Mouse (Mus musculus): ENCODE measurements around the gene Zfp36l2. TPM values are rescaled to one million over a fixed set of nuclear protein-coding genes. Genes with fewer than 3 reads are reported as not detected.

Gene Zfp36l2
- polyA plus RNA-seq, 1 experiment: 38.2 TPM

GRCm38 (mm10) chr17:84157743-84158460 is 29.8 kb downstream of the Zfp36l2 start:
- H3K9ac ChIP-seq (ENCODE audit: low read depth, poor library complexity, severe bottlenecking): no peak overlapping the region
- TF ChIP-seq CTCF (IDR thresholded peaks at IDR 0.05; ENCODE audit: low read depth, low read length) (no peak), EP300 (IDR thresholded peaks at IDR 0.05; ENCODE audit: insufficient read depth, low read depth, low read length) (no peak), POLR2A (IDR thresholded peaks at IDR 0.05; ENCODE audit: insufficient read depth, low read length) (no peak)
- no peaks in the 10 kb centered on the region for H3K36me3 ChIP-seq (ENCODE audit: control insufficient read depth, insufficient read depth, low read length, poor library complexity, severe bottlenecking)
- no peaks in the 10 kb centered on the region for H3K9me3 ChIP-seq (replicated peaks; ENCODE audit: control insufficient read depth, insufficient read depth, low read length, poor library complexity, severe bottlenecking)
- H3K4me1 ChIP-seq (ENCODE audit: control insufficient read depth, insufficient read depth, low read length): peaks cover 5% of the 10 kb centered on the region
- H3K27me3 ChIP-seq (ENCODE audit: control insufficient read depth, insufficient read depth, low read length, poor library complexity, severe bottlenecking): no peaks in the 10 kb centered on the region
- no peak overlapping the region for H3K4me3 ChIP-seq (ENCODE audit: low read depth, low read length)
- no peak overlapping the region for H3K27ac ChIP-seq (ENCODE audit: insufficient read depth, low read length)

DNA sequence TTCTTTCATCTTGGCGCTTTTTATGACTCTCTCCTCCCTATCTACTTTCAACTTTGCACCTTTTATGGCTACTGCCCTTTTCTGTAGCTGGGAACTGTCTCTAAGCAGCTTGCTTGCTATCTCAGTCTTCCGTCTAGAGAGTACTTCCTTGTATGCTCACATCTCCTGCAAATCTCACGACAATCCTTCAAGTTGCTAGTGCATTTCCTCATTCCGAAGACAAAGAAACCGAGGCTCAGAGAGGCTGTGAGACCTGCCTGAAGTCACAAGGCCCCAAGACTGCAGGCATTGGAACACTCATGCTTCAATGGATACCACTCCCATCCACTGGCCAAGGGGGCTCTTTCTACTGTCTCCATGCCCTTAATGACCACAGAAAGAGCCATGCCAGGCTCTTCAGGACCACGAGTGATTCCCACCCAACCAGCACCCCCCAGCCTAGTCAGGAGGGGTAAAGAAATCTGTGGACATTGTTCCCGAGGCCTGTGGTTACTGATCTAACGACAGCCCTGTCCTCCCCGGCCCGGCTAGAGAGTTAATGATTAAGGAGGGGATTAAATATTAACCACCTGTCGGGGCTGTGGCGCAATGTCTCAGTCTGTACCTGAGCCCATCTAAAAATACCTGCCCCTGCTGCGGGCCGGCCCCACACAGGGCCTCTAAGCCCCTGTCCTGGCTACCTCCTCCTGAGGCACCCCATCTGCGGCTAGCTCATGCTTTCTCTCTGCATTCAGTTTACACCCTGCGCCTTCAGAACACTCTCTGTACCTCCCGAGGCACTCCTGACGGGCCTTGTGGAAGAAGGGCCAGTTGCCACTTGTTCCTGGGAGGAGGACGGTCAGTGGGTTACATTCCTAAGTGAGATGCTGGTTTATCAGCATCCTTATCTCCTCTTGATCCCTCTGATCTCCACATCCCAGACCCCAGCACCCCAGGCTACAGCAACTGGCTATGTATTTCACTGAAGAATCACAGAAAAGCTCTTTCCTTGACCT is 30.7 kb downstream of the Zfp36l2 start:
- no peak overlapping the region for H3K27ac ChIP-seq (ENCODE audit: insufficient read depth, low read length)
- peaks cover 5% of the 10 kb centered on the region for H3K4me1 ChIP-seq (ENCODE audit: control insufficient read depth, insufficient read depth, low read length)
- TF ChIP-seq POLR2A (IDR thresholded peaks at IDR 0.05; ENCODE audit: insufficient read depth, low read length) (no peak), CTCF (IDR thresholded peaks at IDR 0.05; ENCODE audit: low read depth, low read length) (no peak), EP300 (IDR thresholded peaks at IDR 0.05; ENCODE audit: insufficient read depth, low read depth, low read length) (no peak)
- no peaks in the 10 kb centered on the region for H3K36me3 ChIP-seq (ENCODE audit: control insufficient read depth, insufficient read depth, low read length, poor library complexity, severe bottlenecking)
- no peaks in the 10 kb centered on the region for H3K27me3 ChIP-seq (ENCODE audit: control insufficient read depth, insufficient read depth, low read length, poor library complexity, severe bottlenecking)
- H3K4me3 ChIP-seq (ENCODE audit: low read depth, low read length): no peak overlapping the region
- no peaks in the 10 kb centered on the region for H3K9me3 ChIP-seq (replicated peaks; ENCODE audit: control insufficient read depth, insufficient read depth, low read length, poor library complexity, severe bottlenecking)
- no peak overlapping the region for H3K9ac ChIP-seq (ENCODE audit: low read depth, poor library complexity, severe bottlenecking)

GRCm38 (mm10) chr17:84156227-84156573 is 31.5 kb downstream of the Zfp36l2 start:
- Histone ChIP-seq H3K4me3 (ENCODE audit: low read depth, low read length) (no peak overlapping the region), H3K4me1 (ENCODE audit: control insufficient read depth, insufficient read depth, low read length) (peaks cover 5% of the 10 kb centered on the region), H3K27me3 (ENCODE audit: control insufficient read depth, insufficient read depth, low read length, poor library complexity, severe bottlenecking) (no peaks in the 10 kb centered on the region), H3K9me3 (replicated peaks; ENCODE audit: control insufficient read depth, insufficient read depth, low read length, poor library complexity, severe bottlenecking) (no peaks in the 10 kb centered on the region), H3K36me3 (ENCODE audit: control insufficient read depth, insufficient read depth, low read length, poor library complexity, severe bottlenecking) (no peaks in the 10 kb centered on the region), H3K9ac (ENCODE audit: low read depth, poor library complexity, severe bottlenecking) (no peak overlapping the region), H3K27ac (ENCODE audit: insufficient read depth, low read length) (no peak overlapping the region)
- TF ChIP-seq CTCF (IDR thresholded peaks at IDR 0.05; ENCODE audit: low read depth, low read length) (no peak), EP300 (IDR thresholded peaks at IDR 0.05; ENCODE audit: insufficient read depth, low read depth, low read length) (no peak), POLR2A (IDR thresholded peaks at IDR 0.05; ENCODE audit: insufficient read depth, low read length) (no peak)

DNA sequence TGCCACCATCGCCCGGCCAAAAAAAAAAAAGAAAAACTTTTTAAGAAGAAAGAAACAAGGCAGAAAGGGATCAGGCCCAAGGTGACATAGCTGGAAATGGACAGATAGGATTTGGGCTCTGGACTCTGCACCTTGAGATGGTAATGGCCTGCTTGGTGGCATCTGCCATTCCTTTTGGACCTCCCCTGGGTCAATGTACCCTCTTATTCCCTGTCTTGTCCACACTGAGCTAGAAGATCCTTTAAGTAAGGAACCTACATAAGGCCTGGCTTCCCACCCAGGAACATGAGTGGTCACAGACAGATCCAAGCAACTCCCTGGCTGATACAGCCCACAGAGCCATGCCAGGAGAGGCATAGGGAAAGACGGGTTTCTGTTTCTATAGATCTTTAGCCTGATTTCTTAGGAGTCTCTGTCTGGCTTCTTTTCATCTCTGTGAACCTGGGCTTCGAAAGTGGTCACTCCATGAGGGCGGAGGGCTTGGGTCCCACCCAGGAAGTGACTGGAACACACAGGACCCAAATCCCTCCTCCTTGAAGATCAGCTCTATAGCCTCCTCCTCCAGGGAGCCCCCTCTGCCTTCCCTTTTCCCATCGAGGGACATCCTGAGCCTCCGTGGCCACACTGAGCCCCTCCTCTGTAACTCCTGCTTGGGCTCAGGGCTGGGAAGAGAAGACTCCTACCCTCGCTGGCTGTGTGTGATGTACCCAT is 32.1 kb downstream of the Zfp36l2 start:
- Histone ChIP-seq H3K36me3 (ENCODE audit: control insufficient read depth, insufficient read depth, low read length, poor library complexity, severe bottlenecking) (no peaks in the 10 kb centered on the region), H3K4me1 (ENCODE audit: control insufficient read depth, insufficient read depth, low read length) (peaks cover 2% of the 10 kb centered on the region), H3K27ac (ENCODE audit: insufficient read depth, low read length) (no peak overlapping the region), H3K4me3 (ENCODE audit: low read depth, low read length) (no peak overlapping the region), H3K27me3 (ENCODE audit: control insufficient read depth, insufficient read depth, low read length, poor library complexity, severe bottlenecking) (no peaks in the 10 kb centered on the region), H3K9ac (ENCODE audit: low read depth, poor library complexity, severe bottlenecking) (no peak overlapping the region), H3K9me3 (replicated peaks; ENCODE audit: control insufficient read depth, insufficient read depth, low read length, poor library complexity, severe bottlenecking) (no peaks in the 10 kb centered on the region)
- TF ChIP-seq POLR2A (IDR thresholded peaks at IDR 0.05; ENCODE audit: insufficient read depth, low read length) (no peak), EP300 (IDR thresholded peaks at IDR 0.05; ENCODE audit: insufficient read depth, low read depth, low read length) (no peak), CTCF (IDR thresholded peaks at IDR 0.05; ENCODE audit: low read depth, low read length) (no peak)

DNA sequence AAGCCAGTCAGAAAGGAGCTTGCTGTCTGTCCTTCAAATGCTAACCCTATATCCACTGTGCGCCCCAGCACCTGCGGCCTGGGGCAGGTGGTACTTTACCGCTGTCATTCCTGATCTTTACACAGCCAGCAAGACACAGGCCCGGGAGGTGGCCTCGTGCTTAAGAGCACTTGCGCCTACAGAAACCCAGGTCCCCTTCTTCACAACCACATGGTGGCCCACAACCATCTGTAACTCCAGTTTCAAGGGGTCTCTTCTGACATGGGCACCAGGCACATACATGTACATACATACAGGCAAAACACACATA is 32.8 kb downstream of the Zfp36l2 start:
- peaks cover 2% of the 10 kb centered on the region for H3K4me1 ChIP-seq (ENCODE audit: control insufficient read depth, insufficient read depth, low read length)
- H3K9ac ChIP-seq (ENCODE audit: low read depth, poor library complexity, severe bottlenecking): no peak overlapping the region
- H3K27me3 ChIP-seq (ENCODE audit: control insufficient read depth, insufficient read depth, low read length, poor library complexity, severe bottlenecking): no peaks in the 10 kb centered on the region
- H3K9me3 ChIP-seq (replicated peaks; ENCODE audit: control insufficient read depth, insufficient read depth, low read length, poor library complexity, severe bottlenecking): no peaks in the 10 kb centered on the region
- H3K36me3 ChIP-seq (ENCODE audit: control insufficient read depth, insufficient read depth, low read length, poor library complexity, severe bottlenecking): no peaks in the 10 kb centered on the region
- TF ChIP-seq POLR2A (IDR thresholded peaks at IDR 0.05; ENCODE audit: insufficient read depth, low read length): no peak
- no peak for TF ChIP-seq EP300 (IDR thresholded peaks at IDR 0.05; ENCODE audit: insufficient read depth, low read depth, low read length)
- no peak for TF ChIP-seq CTCF (IDR thresholded peaks at IDR 0.05; ENCODE audit: low read depth, low read length)
- H3K4me3 ChIP-seq (ENCODE audit: low read depth, low read length): no peak overlapping the region
- no peak overlapping the region for H3K27ac ChIP-seq (ENCODE audit: insufficient read depth, low read length)

Measured in ES-Bruce4 (cell line).